Mouse (Mus musculus) MN1 (cell line): ENCODE measurements around the gene Numa1.
"Not testable (repeated sequence)": the region's sequence is repeated elsewhere in the genome, so short reads cannot be mapped to it uniquely, and the experiment has no call there.

Experiments used
- DNase-seq: peaks from one replicate; pipeline ENCODE4 v3.0.0-alpha.2; 2016; ENCODE audit warnings: low spot score

Gene Numa1

GRCm38 (mm10) chr7:101985081-101985480 lies 51.2 kb downstream of the Numa1 start:
- DNase-seq: no peak

DNA sequence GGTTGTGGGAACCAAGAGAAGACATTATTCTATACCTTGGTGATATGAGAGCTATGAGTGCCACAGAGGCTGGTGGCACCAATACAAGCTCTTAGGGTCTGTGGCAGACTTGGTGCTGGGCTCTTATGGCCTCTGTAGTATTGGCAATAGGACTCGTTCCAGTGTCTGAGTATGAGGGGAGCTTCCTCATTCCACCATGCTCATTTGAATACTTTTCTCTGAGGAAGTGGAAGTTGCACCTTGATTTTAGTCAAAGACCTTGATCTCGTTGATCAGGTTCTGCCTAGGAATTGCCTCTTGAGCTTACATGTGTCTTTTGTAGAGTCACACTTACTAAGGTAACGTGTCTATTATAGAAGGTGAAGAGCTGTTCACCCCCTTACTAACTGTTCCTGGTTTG lies 60.3 kb downstream of the Numa1 start:
- no peak for DNase-seq

- DNase-seq: peak; percentile 89
Measured at GRCm38 (mm10) chr7:101998194-101998927, 64.5 kb downstream of the Numa1 start.

- DNase-seq: no peak
Measured at GRCm38 (mm10) chr7:101999461-102000151, 65.7 kb downstream of the Numa1 start.

DNA sequence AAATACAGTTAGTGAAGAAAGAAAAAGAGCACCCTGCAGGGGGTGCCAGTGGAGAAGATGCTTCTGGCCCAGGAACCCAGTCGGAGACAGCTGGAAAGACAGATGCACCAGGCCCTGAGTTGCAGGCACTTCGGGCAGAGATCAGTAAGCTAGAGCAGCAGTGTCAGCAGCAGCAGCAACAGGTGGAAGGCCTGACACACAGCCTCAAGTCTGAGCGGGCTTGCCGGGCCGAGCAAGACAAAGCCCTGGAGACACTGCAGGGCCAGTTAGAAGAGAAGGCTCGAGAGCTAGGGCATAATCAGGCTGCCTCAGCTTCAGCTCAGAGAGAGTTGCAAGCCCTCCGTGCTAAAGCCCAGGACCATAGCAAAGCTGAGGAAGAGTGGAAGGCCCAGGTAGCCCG lies 66.4 kb downstream of the Numa1 start:
- no peak for DNase-seq

DNA sequence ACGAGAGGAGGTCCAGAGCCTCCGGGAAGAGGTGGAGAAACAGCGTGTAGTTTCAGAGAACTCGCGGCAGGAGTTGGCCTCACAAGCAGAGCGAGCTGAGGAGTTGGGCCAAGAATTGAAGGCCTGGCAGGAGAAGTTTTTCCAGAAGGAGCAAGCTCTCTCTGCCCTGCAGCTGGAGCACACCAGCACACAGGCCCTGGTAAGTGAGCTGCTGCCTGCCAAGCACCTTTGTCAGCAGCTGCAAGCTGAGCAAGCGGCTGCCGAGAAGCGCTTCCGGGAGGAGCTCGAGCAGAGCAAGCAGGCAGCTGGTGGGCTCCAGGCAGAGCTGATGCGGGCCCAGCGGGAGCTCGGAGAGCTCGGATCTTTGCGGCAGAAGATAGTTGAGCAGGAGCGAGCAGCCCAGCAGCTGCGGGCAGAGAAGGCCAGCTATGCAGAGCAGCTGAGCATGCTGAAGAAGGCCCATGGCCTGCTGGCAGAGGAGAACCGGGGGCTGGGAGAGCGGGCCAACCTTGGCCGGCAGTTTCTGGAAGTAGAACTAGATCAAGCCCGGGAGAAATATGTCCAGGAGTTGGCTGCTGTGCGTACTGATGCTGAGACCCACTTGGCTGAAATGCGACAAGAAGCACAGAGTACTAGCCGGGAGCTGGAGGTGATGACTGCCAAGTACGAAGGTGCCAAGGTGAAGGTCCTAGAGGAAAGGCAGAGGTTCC lies 67.2 kb downstream of the Numa1 start:
- DNase-seq: no peak

GRCm38 (mm10) chr7:102006520-102006919 lies 72.6 kb downstream of the Numa1 start:
- DNase-seq: no peak

GRCm38 (mm10) chr7:102011855-102012254 lies 77.9 kb downstream of the Numa1 start:
- DNase-seq: no peak

DNA sequence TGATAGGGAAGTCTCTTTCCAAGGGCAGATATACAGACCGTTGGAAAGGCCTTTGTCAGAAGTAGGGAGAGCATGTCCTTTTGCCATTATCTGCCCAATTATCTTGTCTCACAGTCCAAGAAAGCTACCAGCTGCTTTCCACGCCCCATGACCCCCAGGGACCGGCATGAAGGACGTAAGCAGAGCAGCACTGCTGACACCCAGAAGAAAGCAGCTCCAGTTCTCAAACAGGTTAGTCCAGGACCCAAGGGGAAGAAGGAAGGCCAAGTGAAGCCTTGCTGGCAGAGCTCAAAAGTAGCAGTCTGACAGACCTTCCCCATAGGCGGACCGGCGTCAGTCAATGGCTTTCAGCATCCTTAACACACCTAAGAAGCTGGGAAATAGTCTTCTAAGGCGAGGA lies 79.5 kb downstream of the Numa1 start:
- DNase-seq: no peak

- no peak for DNase-seq
Measured at GRCm38 (mm10) chr7:102014995-102015394, 81.1 kb downstream of the Numa1 start.

GRCm38 (mm10) chr7:102016936-102017335 lies 83.0 kb downstream of the Numa1 start:
- DNase-seq: no peak

- peak; percentile 38 for DNase-seq
Measured at GRCm38 (mm10) chr7:102017452-102017851, 83.5 kb downstream of the Numa1 start.

DNA sequence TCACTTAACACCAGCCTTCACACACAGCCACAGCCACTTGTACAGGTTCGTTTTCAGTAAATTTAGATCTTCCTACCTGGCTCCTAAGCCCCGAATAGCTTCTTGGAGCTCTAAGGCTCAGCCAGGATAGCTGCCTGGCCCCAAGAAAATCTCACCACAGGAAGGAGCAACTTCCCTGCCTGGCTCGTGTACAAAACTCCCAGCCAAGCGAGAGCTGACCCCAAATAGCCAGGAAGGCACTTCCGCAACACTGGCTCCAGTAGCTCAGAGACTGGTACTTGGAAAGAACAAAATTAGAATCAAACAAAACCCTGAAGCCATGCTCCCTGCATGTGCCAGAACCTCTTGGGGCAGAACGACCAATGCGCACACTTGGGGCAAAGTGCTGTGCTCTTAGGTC lies 84.1 kb downstream of the Numa1 start:
- DNase-seq: no peak

DNA sequence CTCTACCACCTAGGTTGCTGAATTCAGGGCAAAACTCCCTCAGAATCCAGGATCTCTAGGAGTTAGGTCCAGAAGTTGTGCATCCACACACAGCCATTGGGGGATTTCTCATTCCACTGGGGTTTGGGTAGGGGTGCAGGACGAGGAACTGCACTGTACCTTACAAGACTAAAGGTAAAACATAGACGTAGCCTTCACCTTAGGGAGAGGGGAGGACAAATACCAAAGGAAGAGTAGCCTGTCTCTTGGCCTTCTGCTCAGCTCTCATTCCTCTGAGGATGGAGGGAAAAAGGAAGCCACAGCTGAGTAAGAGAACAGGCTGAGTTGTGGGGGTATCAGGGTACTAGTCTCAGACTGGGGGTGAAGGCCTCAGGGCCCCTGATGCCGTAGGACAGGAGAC lies 84.7 kb downstream of the Numa1 start, which contains the start of gene Il18bp:
Il18bp (minus strand) TSS at position 101 of the 400 bp plus-strand sequence.
- no peak for DNase-seq

DNA sequence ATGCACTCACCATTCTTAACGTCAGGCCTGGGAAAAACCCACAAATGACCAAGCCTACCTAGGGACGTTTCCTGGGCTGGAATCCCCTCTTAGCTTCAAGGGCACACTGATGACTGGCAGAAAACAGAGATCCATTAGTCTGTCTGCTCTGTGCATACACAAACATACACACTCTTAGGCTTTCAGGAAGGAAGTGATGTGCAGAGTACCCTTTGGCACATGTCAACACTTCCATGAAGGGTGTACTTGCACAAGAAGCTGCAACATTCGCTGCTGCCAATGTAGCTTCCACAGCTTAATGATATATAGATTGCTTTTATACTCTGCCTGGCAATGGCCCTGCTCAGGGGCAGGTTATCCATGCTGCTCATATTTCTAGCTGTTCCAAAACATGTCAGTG lies 85.5 kb downstream of the Numa1 start:
- no peak for DNase-seq

DNA sequence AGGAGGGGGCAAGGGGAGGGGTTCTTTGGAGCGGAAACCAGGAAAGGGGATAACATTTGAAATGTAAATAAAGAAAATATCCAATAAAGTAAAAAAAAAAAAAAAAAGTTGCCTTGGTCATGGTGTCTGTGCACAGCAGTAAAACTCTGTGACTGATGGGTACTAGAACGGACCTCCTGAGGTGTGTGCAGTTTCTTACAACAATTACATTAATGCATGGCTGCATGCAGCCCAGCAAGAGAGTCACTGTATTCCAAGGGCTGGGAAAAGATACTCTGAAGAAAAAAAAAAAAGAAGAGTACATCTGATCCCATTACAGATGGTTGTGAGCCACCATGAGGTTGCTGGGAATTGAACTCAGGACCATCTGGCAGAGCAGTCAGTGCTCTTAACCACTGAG lies 87.0 kb downstream of the Numa1 start:
- not testable (repeated sequence) for DNase-seq

GRCm38 (mm10) chr7:102023821-102024220 lies 89.9 kb downstream of the Numa1 start:
- no peak for DNase-seq

- DNase-seq: no peak
Measured at GRCm38 (mm10) chr7:102025187-102026119, 91.5 kb downstream of the Numa1 start.

DNA sequence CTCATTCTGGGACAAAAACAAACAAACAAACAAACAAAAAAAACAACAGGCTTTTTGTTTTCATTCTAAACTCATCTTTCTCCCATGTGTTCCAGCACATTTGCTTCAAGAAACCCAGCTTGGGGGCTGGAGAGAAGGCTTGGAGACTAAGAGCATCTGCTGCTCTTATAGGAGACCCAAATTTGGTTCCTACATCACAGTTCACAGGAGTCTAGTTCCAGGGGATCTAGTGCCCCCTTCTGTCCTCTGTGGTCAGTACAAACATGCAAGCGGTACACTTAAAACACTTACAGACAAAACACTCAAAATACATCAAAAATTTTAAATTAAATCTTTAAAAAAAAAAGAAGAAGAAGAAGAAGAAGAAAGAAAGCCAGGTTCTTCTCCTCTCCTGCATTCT lies 101.0 kb downstream of the Numa1 start:
- no peak for DNase-seq

- DNase-seq: no peak
Measured at GRCm38 (mm10) chr7:102035534-102035933, 101.6 kb downstream of the Numa1 start.

DNA sequence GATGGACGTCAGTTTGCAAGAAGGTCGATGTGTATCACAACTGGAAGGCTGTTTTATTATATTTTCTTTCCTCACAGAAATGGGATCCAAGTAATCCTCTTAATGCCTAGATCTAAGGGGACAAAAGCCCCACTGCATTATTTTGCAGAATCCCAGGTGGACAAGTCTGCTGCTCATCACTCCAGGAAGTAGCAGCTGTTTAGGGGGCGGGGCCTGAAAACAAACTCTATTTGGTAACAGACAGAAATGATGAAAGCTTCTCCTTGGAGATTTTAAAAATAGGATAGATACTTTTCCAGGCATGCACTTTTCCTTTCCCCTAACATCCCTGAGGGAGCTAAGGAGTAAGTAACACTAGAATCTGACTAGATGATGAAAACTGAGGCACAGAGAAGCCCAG lies 103.4 kb downstream of the Numa1 start:
- no peak for DNase-seq

DNA sequence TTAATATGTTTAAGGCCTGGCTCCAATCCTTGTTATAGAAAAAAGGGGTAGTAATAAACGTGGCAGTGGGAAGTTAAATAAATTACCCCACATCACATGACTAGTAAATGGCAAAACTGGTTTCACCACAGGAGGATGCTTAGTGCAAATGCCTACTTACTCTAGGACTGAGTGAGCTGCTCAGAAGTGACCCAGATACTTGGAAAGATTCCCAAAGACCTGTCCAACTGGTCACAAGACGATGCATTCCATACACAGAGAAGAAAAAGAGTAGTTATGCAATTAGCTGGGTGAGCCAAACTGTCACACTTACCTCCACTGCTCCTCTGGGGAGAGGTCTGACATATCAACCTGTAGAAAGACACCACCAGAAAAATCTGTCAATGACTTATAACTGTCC lies 108.4 kb downstream of the Numa1 start:
- DNase-seq: no peak
